Mouse (Mus musculus) heart, adult 8-10 months (tissue): ENCODE results near the gene Cenpc1. TPM values are rescaled to one million over a fixed set of nuclear protein-coding genes. Genes with fewer than 3 reads are reported as not detected.

Experiments used
- DNase-seq: peaks from one replicate; pipeline ENCODE4 v3.0.0; 2022; ENCODE audit warnings: low spot score
- total RNA-seq, 4 experiments: library from RNA; stranded (reverse); gene quantifications; 2 replicates each; pipeline ENCODE4 v1.2.4; 2022

Gene Cenpc1
- total RNA-seq, 4 experiments from 2014 or later: 3.8 to 6.2 (median 5.1) TPM

GRCm38 (mm10) chr5:85996545-85997510 lies 68.6 kb downstream of the Cenpc1 start:
- no peak for DNase-seq

GRCm38 (mm10) chr5:85994551-85994950 lies 70.8 kb downstream of the Cenpc1 start:
- DNase-seq: no peak

- no peak for DNase-seq
Measured at GRCm38 (mm10) chr5:85992805-85993721, 72.3 kb downstream of the Cenpc1 start.

- no peak for DNase-seq
Measured at GRCm38 (mm10) chr5:85992055-85992454, 73.3 kb downstream of the Cenpc1 start.

- no peak for DNase-seq
Measured at GRCm38 (mm10) chr5:85987516-85987863, 77.9 kb downstream of the Cenpc1 start.

- no peak for DNase-seq
Measured at GRCm38 (mm10) chr5:85986734-85987515, 78.5 kb downstream of the Cenpc1 start.

- DNase-seq: no peak
Measured at GRCm38 (mm10) chr5:85977646-85978426, 87.5 kb downstream of the Cenpc1 start.

GRCm38 (mm10) chr5:85962791-85963190 lies 102.6 kb downstream of the Cenpc1 start:
- no peak for DNase-seq

Other genes with a start within 250 kb of the Cenpc1 start
- under 1 TPM in 3 of 4 experiments, not detected in 1; 0.19 to 0.26 (median 0.25) TPM for gene Stap1, start 6.2 kb upstream of the Cenpc1 start, total RNA-seq
- 1 to 10 TPM; 6.8 to 8.2 (median 7.7) TPM for gene Uba6, start 107.2 kb upstream of the Cenpc1 start, total RNA-seq
- under 1 TPM; 0.19 to 0.59 (median 0.32) TPM for gene Gnrhr, start 132.3 kb upstream of the Cenpc1 start, total RNA-seq
- not detected for gene Tmprss11c, start 223.7 kb upstream of the Cenpc1 start, total RNA-seq